Mouse (Mus musculus) lung, embryonic 14.5 days (tissue): Measurements from ENCODE around the gene Gatd1. TPM values are rescaled to one million over a fixed set of nuclear protein-coding genes. Genes with fewer than 3 reads are reported as not detected.
A peak's percentile ranks its signal among the peaks of the same experiment; 100 is the strongest.

Source experiments
- ATAC-seq: fragments of 200-750 bp; cut with Nextera tagmentation; 2 replicates; pipeline ENCODE4 v1.8.0; 2017; ENCODE audit warnings: mild to moderate bottlenecking, moderate TSS enrichment, moderate library complexity; ENCODE audit not compliant: insufficient read depth
- DNase-seq: peaks from one replicate; pipeline ENCODE4 v3.0.0-alpha.2; 2015
- H3K27ac ChIP-seq: fragments of 300-500 bp; sonication (generic); 2 replicates; pipeline ENCODE4 v1.5.1; 2014; ENCODE audit warnings: low read depth, mild to moderate bottlenecking, moderate library complexity
- H3K27me3 ChIP-seq: fragments of 300-500 bp; sonication (generic); 2 replicates; pipeline ENCODE4 v1.6.1; 2014; ENCODE audit warnings: low read length, control low read depth; ENCODE audit not compliant: insufficient read depth
- H3K36me3 ChIP-seq: fragments of 300-500 bp; sonication (generic); 2 replicates; pipeline ENCODE4 v1.6.1; 2014; ENCODE audit warnings: control low read depth; ENCODE audit not compliant: insufficient read depth
- H3K4me1 ChIP-seq: fragments of 300-500 bp; sonication (generic); 2 replicates; pipeline ENCODE4 v1.6.1; 2014; ENCODE audit warnings: antibody characterized with exemption, control low read depth; ENCODE audit not compliant: insufficient read depth
- H3K4me2 ChIP-seq: fragments of 300-500 bp; sonication (generic); 2 replicates; pipeline ENCODE4 v1.6.1; 2014; ENCODE audit warnings: mild to moderate bottlenecking
- H3K4me3 ChIP-seq: fragments of 300-500 bp; sonication (generic); 2 replicates; pipeline ENCODE4 v1.5.1; 2014; ENCODE audit warnings: low read depth, low read length
- H3K9ac ChIP-seq: fragments of 300-500 bp; sonication (generic); 2 replicates; pipeline ENCODE4 v1.6.1; 2014
- H3K9me3 ChIP-seq: fragments of 300-500 bp; sonication (generic); 2 replicates; pipeline ENCODE4 v1.6.1; 2016; ENCODE audit warnings: low read depth, low read length, control low read depth
- CTCF ChIP-seq: IDR thresholded peaks from 2 replicates; pipeline ENCODE4 v1.5.1; 2016; ENCODE audit warnings: antibody characterized with exemption, low read depth
- WGBS: fragments of 180-500 bp; shearing (Covaris S2); extraction: QIAGEN DNeasy Blood & Tissue Kit; methylation state at CpG from one replicate; pipeline ENCODE4 v1.1.7; 2014; 5-methylcytosine and 5-hydroxymethylcytosine counted together
- polyA plus RNA-seq: library from polyadenylated mRNA; unstranded; fragments of >200 nt; fragmentation: Nextera tagmentation; extraction: Ambion mirVana; gene quantifications from 2 replicates; pipeline ENCODE4 v1.2.1, GENCODE M21; 2014

The Gatd1 gene
- polyA plus RNA-seq, 1 experiment from 2014 or later: 48.5 TPM

DNA sequence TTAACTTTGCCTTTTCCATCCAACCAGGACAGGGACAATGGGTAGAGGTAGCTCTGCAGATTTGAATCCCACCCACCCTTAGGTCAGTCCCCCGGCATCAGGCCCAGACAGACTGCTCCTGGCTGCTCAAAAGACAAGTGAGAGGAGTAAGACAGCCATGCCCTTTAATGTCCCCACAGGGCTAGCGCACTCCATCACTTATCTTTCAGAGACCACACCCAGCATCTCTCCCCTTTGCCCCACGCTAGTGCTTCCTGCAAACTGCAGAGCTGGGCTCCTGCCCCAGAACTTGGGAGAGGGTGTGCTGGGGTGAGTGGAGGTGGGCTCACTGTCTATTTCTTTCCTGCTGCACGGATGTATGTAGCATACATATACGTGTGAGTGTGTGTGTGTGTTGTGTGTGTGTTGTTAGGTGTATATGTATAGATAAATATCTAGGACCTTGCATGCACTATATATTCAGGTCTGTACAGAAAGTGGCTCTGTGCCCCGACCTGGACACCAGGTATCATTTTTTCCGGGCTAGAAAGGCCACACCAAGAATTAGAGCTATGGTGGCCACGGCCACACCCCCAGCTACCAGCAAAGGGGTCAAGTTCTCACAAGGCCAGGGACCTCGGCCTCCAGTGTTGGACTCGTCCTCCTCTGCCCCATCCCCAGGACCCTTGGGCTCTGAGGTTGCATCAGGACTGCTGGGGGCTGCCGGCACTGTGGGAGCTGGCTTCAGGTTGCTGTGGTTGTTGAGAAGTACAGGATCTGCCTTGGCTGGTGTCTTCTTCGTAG is 13.2 kb upstream of the Gatd1 start:
- Histone ChIP-seq H3K9me3 (no peaks in the 10 kb centered on the region), H3K4me2 (no peak overlapping the region), H3K4me1 (no peaks in the 10 kb centered on the region), H3K27ac (no peak overlapping the region), H3K4me3 (no peak overlapping the region), H3K9ac (no peak overlapping the region), H3K36me3 (peaks cover 17% of the 10 kb centered on the region), H3K27me3 (no peaks in the 10 kb centered on the region)
- DNase-seq (no peak), ATAC-seq (no peak)
- no peak for TF ChIP-seq CTCF
- 71% methylated on average over 12 of the region's 12 CpGs for WGBS

DNA sequence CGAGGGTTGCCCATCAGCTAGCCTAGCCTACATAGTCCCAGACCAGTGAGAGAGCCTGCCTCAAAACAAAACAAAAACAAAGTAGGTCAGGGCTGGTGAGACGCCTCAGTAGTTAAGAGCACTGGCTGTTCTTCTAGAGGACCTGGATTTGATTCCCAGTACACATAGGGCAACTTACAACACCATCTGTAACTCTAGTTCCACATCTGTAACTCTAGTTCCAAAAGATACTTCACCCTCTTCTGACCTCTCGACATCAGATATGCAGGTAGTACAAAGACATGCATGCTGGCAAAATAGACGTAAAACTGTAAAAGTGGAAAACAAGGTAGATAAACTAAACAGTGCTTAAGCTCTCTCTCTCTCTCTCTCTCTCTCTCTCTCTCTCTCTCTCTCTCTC is 9.9 kb upstream of the Gatd1 start:
- no peak for ATAC-seq
- no peak for TF ChIP-seq CTCF

DNA sequence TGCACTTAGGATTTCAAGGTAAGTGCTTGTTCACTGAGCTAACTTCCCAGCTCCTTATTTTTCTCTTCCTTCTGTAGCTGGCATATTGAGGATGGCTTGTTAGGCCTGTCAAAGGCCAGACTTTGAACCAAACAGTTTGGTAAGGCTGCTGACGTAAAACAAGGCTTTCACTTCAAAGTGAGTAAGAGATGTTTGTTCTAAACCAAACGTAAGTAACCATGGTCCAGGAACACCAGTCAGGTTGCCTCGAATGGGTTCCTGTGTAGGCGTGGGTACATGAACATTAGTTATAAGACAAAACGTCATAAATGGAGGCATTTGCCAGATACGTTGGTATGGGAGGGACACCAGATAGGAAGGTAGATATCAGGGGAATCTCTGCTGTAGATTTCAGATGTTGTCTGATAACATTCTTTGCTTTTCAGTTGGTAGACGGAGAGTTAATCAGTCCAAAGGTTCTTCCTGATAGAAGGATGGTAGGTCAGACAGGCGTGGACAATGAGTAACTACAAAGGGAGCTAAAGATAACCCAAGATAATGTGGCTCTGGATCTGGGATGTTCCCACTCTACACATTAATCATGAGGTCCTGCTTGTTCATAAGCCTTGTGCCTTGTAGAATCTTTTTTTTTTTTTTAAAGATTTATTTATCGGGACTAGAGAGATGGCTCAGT is 6.2 kb upstream of the Gatd1 start:
- H3K27me3 ChIP-seq: no peaks in the 10 kb centered on the region
- no peak overlapping the region for H3K9ac ChIP-seq
- WGBS: 68% methylated on average over 9 of the region's 9 CpGs
- H3K4me2 ChIP-seq: no peak overlapping the region
- no peak overlapping the region for H3K27ac ChIP-seq
- H3K36me3 ChIP-seq: no peaks in the 10 kb centered on the region
- DNase-seq (no peak), ATAC-seq (no peak)
- no peak for TF ChIP-seq CTCF
- H3K9me3 ChIP-seq: no peaks in the 10 kb centered on the region
- no peak overlapping the region for H3K4me3 ChIP-seq
- H3K4me1 ChIP-seq: no peaks in the 10 kb centered on the region

More for the DNA sequence above, 9.9 kb upstream of the Gatd1 start:
- no peaks in the 10 kb centered on the region for H3K36me3 ChIP-seq
- no peak overlapping the region for H3K4me2 ChIP-seq
- H3K4me3 ChIP-seq: no peak overlapping the region
- H3K9ac ChIP-seq: no peak overlapping the region
- WGBS: 67% methylated on average over 4 of the region's 4 CpGs
- H3K27me3 ChIP-seq: no peaks in the 10 kb centered on the region
- no peak for DNase-seq
- H3K9me3 ChIP-seq: no peaks in the 10 kb centered on the region
- H3K4me1 ChIP-seq: no peaks in the 10 kb centered on the region
- H3K27ac ChIP-seq: no peak overlapping the region

DNA sequence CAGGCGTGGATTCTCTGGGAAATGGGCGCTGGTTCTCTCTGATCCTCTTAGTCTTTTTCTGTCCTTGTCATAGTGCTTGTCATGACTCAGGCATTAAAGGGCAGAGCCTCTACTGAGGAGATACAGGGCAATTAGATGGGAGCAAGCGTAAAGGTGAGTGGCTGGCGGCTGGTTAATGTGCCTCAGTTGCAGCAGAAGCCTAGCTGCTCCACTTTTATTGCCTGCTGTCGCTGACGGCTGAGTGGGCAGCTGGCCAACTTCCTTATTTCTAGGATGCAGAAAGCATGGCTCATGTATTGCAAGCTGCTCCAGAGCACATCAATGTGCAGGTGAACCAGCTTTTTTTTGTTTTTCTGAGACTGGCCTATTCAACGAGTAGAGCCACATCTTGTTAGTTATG is 5.0 kb upstream of the Gatd1 start:
- DNase-seq: peak; percentile 62
- ATAC-seq: no peak
- Histone ChIP-seq H3K4me3 (no peak overlapping the region), H3K27me3 (no peaks in the 10 kb centered on the region), H3K4me1 (no peaks in the 10 kb centered on the region), H3K36me3 (no peaks in the 10 kb centered on the region), H3K9me3 (no peaks in the 10 kb centered on the region), H3K27ac (no peak overlapping the region), H3K4me2 (no peak overlapping the region), H3K9ac (no peak overlapping the region)
- no peak for TF ChIP-seq CTCF
- 57% methylated on average over 7 of the region's 7 CpGs for WGBS

DNA sequence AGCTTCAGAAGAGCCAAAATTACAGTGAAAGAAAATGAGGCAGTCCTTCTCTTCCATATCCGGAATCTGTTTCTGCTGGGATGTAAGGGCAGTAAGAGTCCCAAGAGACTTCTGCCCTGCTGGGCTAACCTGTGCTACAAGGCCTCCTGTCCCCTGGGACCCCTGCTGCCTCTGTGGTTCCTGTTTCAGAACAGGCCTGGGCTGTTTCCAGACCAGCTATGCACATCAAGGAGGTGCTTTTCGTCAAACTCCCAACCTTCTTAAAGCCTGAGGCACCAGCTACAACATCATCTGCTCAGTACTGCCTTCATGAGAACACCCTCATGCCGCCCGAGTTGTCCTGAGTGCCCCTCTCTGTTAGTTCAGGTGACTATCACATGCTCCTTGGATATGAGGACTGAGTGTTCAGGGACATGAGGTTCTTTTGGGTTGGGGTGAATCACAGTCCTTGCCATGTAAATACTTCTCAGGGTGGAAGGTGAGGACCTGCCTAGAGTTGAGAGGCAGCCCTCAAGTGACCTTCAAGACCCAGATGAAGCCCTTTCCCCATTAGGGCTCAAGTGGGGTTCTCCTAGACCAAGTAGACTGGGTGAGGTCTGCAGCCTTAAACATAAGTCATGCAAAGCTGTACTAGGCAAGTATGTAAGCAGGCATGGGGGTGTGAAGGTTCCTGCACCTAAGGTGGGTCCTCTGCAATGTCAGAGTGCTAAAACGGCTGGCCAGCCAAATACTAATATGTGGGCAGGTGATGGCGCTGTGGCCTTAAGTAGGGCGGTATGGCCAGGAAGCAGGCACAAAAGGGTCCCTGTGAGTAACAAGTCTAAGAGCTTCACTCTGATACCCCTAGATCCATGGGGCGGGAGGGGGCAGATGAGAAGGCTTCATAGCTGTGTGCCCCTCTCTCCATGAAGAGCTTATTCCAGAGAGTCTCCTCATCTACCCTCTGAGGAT is 4.1 kb upstream of the Gatd1 start:
- WGBS: 63% methylated on average over 8 of the region's 8 CpGs
- TF ChIP-seq CTCF: no peak
- Histone ChIP-seq H3K4me3 (no peak overlapping the region), H3K27me3 (no peaks in the 10 kb centered on the region), H3K36me3 (no peaks in the 10 kb centered on the region), H3K4me2 (no peak overlapping the region), H3K9me3 (no peaks in the 10 kb centered on the region), H3K27ac (no peak overlapping the region), H3K4me1 (peaks cover 2% of the 10 kb centered on the region; the same call in 1 of the 2 replicates), H3K9ac (no peak overlapping the region)
- ATAC-seq (no peak), DNase-seq (no peak)

DNA sequence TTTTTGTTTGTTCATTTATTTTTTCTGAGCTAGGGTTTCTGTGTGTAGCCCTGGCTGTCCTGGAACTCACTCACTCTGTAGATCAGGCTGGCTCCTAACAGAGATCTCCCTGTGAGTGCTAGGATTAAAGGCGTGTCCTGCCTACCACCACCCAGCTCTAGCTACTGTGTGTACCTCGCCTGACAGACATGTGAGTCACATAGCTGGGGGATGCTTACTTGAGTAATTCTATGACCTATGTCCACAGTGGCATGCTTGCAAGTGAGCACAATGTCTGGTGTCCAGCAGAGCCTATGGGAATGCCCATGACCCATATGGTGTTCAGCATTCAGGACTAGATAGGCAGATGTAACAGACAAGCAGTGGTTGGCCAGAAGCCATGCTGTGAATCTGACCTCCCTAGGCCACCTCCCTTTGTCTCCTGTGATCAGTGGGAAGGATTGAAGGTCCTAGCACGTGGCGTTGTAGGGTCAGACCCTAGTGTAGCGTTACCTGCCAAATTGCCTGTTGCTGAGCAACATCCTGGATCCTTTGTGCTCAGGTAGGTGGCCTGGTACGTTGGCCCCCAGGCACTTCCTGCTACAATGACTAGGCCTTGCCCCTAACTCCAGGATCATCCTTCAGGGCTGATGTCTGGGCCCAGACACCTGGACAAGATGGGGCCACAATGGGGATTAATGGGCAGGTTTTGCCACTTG is 2.4 kb upstream of the Gatd1 start:
- H3K9ac ChIP-seq: no peak overlapping the region
- DNase-seq: no peak
- H3K27ac ChIP-seq: no peak overlapping the region
- H3K4me2 ChIP-seq: no peak overlapping the region
- 0 out of 2 replicates have a peak, but pooled peaks cover 3% of the 10 kb centered on the region for H3K36me3 ChIP-seq
- H3K4me3 ChIP-seq: no peak overlapping the region
- ATAC-seq: no peak
- no peak for TF ChIP-seq CTCF
- H3K27me3 ChIP-seq: no peaks in the 10 kb centered on the region
- H3K4me1 ChIP-seq: peaks cover 4% of the 10 kb centered on the region; the same call in 1 of the 2 replicates
- 80% methylated on average over 6 of the region's 6 CpGs for WGBS
- H3K9me3 ChIP-seq: no peaks in the 10 kb centered on the region
